Mouse (Mus musculus) ES-Bruce4 (cell line): ENCODE measurements around the gene H1f0.

Experiments used
- CTCF ChIP-seq: IDR thresholded peaks from one replicate; pipeline ENCODE4 v1.8.1; 2011; ENCODE audit warnings: low read depth, low read length
- EP300 ChIP-seq: IDR thresholded peaks from 2 replicates; pipeline ENCODE4 v1.6.1; 2011; ENCODE audit warnings: low read depth, low read length; ENCODE audit not compliant: insufficient read depth
- POLR2A ChIP-seq: IDR thresholded peaks from one replicate; pipeline ENCODE4 v1.8.1; 2011; ENCODE audit warnings: low read length; ENCODE audit not compliant: insufficient read depth

DNA sequence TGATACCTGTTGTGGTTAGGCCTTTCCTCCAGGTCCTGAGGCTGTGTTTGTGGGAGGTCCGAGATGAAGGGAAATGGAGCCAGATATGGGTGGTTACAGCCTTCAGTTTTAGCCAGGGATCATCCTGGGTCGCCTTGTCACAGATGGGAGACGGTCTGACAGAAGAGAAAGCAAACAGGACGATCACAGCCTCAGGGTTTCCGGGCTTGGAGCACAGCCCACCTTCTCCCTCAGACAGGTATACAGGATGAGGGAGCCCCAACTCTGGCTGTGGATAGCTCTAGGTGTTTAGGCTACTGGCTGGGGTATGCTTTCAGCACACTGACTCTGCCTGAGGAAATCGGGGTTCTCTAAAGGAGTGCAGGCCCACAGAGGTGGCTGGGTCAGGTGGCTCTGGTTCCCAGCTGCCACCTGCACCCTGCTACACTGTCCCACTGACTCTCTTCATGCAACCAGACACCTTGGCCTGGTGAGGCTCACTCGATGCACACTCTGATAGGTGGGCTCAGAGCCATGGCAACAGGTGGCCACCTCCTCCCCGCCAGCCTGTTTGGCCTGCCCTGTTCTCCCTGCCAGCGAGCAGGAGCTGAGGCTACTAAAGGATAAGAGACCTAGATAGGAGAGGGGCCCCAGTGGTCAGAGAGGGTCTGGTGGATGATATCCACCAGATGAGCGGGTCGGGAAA is 41.6 kb upstream of the H1f0 start:
- no peak for TF ChIP-seq EP300
- no peak for TF ChIP-seq CTCF
- TF ChIP-seq POLR2A: no peak
